Mouse (Mus musculus) cerebellum, adult 2 months (tissue): ENCODE data around the gene Col27a1.

Experiments used
- CTCF ChIP-seq: fragments of 200-500 bp; IDR thresholded peaks from 2 replicates; pipeline ENCODE4 v1.5.1; 2011; ENCODE audit warnings: low read depth, mild to moderate bottlenecking, control low read depth, low read length, moderate library complexity, borderline replicate concordance; ENCODE audit not compliant: insufficient read depth
- POLR2A ChIP-seq: fragments of 200-500 bp; IDR thresholded peaks from 2 replicates; pipeline ENCODE4 v1.6.1; 2011; ENCODE audit warnings: low read length, control low read depth, borderline replicate concordance; ENCODE audit not compliant: insufficient read depth

GRCm38 (mm10) chr4:63348524-63348923 is 134.7 kb downstream of the Col27a1 start:
- TF ChIP-seq CTCF = no peak
- TF ChIP-seq POLR2A = no peak
